Mouse (Mus musculus): Measurements from ENCODE around the gene Fzd4.

GRCm38 (mm10) chr7:89404081-89404733, at the start of gene Fzd4, which contains the start of gene Tmem135:
- TF ChIP-seq GATA1 (IDR thresholded peaks at IDR 0.05; ENCODE audit: borderline replicate concordance, low read length), result no peak
- TF ChIP-seq CTCF (IDR thresholded peaks at IDR 0.05; ENCODE audit: low read depth, low read length), result no peak
- no peak for TF ChIP-seq GATA2 (IDR thresholded peaks at IDR 0.05; ENCODE audit: borderline replicate concordance, low read depth, low read length)

All from G1E (cell line).